Mouse (Mus musculus): Measurements from ENCODE around the gene Dcst1. TPM values are rescaled to one million over a fixed set of nuclear protein-coding genes. Genes with fewer than 3 reads are reported as not detected.

The Dcst1 gene
- polyA plus RNA-seq, 1 experiment from 2014 or later, result 1.3 TPM

DNA sequence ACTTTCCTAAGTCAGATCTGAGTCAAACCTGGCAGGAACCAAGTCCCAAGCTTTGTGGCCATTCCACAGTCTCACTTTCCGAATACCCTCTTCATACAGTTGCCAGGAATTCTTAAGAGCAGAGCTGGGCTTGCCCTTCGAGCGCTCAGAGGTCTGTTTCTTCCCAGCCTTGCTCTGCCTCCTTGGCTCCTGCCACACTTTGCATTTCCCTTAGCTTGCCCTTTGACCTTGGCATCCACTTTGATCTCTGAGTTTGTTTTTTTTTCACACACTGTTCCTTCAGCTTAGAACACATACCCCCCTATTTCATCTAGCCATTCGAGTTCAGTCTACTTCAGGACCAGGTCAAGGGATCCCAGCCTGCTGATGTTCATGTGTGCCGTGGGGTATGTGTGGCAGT lies 13.8 kb downstream of the Dcst1 start:
- no peak for ATAC-seq
- TF ChIP-seq CTCF (IDR thresholded peaks at IDR 0.05), result no peak
- in situ Hi-C loops (cut with MboI; ENCODE audit: low pct_unique_long_range_greater_than_20kb), result loop anchor here (5.0 kb wide), 1 partner anchor 34 kb away; no protein-coding TSS in a partner anchor
- no peaks in the 10 kb centered on the region for H3K27me3 ChIP-seq
- DNase-seq (ENCODE audit: low read depth, low spot score), result no peak
- ChIA-PET CTCF (interaction anchor here (2.0 to 5.8 kb wide), 2 partner anchors 11 to 34 kb away, joined by 7 to 34 read pairs; no protein-coding TSS in a partner anchor), POLR2A (interaction anchor here (0.6 to 1.7 kb wide), 6 partner anchors 13 to 146 kb away, joined by 3 to 7 read pairs (median 4); no protein-coding TSS in a partner anchor)

DNA sequence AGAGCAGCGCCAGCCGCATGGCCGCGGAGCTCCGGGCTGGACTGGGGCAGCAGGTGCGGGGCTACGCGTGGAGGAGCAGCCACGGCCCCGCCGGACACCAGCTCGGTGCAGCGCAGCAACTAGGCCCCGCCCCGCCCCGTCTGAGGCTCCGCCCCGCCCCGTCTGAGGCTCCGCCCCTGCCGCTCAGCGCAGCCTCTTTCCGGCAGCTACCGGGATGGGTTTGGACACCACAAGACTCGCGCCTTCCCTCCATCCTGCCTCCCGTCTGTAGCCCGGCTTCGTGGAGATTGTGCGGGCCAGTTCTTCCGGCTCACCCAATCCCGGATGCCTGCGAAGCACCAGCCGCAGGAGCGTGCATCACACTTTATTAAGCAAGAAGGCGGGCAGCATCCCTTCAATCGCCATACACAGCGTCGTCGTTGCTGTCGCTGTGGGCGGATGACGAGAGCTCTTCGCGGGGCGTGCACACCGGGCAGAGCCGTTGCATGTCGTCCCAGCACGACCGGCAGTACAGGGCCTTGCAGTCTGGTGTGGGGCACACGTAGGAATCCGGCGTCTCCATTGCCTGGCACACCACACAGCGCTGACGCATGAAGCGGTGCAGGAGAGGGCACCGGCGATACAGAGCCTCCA lies 15.1 kb downstream of the Dcst1 start, which contains the start of gene Adam15:
Gene Adam15, minus strand, starts transcription at position 128 of the 633 bp plus-strand sequence.
- no peak for TF ChIP-seq CTCF (IDR thresholded peaks at IDR 0.05)
- CTCF ChIA-PET, result interaction anchor here (1.1 to 5.8 kb wide), 5 partner anchors 9 to 106 kb away, joined by 3 to 34 read pairs (median 7); no protein-coding TSS in a partner anchor
- DNase-seq (ENCODE audit: low read depth, low spot score) (peak; percentile 53), ATAC-seq (peak; percentile 90)
- POLR2A ChIA-PET, result interaction anchor here (0.5 to 2.1 kb wide), 9 partner anchors 11 to 1464 kb away, joined by 3 to 13 read pairs (median 4); partner anchors contain the start of gene Efna4
- in situ Hi-C loops (cut with MboI; ENCODE audit: low pct_unique_long_range_greater_than_20kb), result loop anchor here (5.0 kb wide), 1 partner anchor 33 kb away; no protein-coding TSS in a partner anchor
- no peaks in the 10 kb centered on the region for H3K27me3 ChIP-seq

- ChIA-PET POLR2A (interaction anchor here (0.8 to 2.1 kb wide), 7 partner anchors 10 to 99 kb away, joined by 3 to 13 read pairs (median 4); partner anchors contain the start of gene Efna4), CTCF (interaction anchor here (1.1 to 5.8 kb wide), 4 partner anchors 9 to 107 kb away, joined by 3 to 34 read pairs (median 8); no protein-coding TSS in a partner anchor)
- in situ Hi-C loops (cut with MboI; ENCODE audit: low pct_unique_long_range_greater_than_20kb), result no loop called here
- no peak for TF ChIP-seq CTCF (IDR thresholded peaks at IDR 0.05)
- no peaks in the 10 kb centered on the region for H3K27me3 ChIP-seq
- peak; percentile 25 for DNase-seq (ENCODE audit: low read depth, low spot score)
- peak; percentile 9 for ATAC-seq
These were observed 15.9 kb downstream of the Dcst1 start for GRCm38 (mm10) chr3:89348911-89349868.

DNA sequence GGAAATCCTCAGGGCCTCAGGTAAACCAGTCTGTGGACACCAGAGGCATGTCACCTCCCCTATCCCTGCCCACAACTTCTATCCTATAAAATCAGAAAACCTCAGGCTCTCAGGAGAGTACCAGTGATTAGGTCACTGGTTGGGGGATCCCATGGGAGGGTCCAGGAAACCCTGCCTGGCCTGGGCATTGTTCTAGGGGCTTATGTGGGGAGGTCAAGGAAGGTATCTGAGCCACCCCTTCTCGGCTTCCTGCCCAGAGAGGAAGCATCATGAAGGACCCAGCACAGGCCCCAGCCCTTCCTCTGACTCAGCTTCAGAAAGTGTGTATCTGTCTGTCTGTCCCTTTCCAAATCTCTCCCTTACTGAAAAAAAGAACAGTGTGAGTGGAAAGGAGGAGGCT lies 17.1 kb downstream of the Dcst1 start:
- H3K27me3 ChIP-seq, result no peaks in the 10 kb centered on the region
- POLR2A ChIA-PET, result interaction anchor here (0.6 to 1.5 kb wide), 2 partner anchors 11 to 33 kb away, joined by 3 read pairs; no protein-coding TSS in a partner anchor
- in situ Hi-C loops (cut with MboI; ENCODE audit: low pct_unique_long_range_greater_than_20kb), result no loop called here
- ATAC-seq (no peak), DNase-seq (ENCODE audit: low read depth, low spot score) (no peak)
- TF ChIP-seq CTCF (IDR thresholded peaks at IDR 0.05), result no peak
- CTCF ChIA-PET, result interaction anchor here (1.0 to 1.9 kb wide), 2 partner anchors 12 to 49 kb away, joined by 3 to 6 read pairs; no protein-coding TSS in a partner anchor

- ATAC-seq (no peak), DNase-seq (ENCODE audit: low read depth, low spot score) (no peak)
- ChIA-PET POLR2A (interaction anchor here (0.6 to 1.5 kb wide), 3 partner anchors 10 to 32 kb away, joined by 3 read pairs; no protein-coding TSS in a partner anchor), CTCF (interaction anchor here (1.0 to 1.9 kb wide), 4 partner anchors 8 to 50 kb away, joined by 3 to 7 read pairs (median 6); no protein-coding TSS in a partner anchor)
- in situ Hi-C loops (cut with MboI; ENCODE audit: low pct_unique_long_range_greater_than_20kb), result no loop called here
- no peaks in the 10 kb centered on the region for H3K27me3 ChIP-seq
- no peak for TF ChIP-seq CTCF (IDR thresholded peaks at IDR 0.05)
These were observed 18.1 kb downstream of the Dcst1 start for GRCm38 (mm10) chr3:89346815-89347540.

DNA sequence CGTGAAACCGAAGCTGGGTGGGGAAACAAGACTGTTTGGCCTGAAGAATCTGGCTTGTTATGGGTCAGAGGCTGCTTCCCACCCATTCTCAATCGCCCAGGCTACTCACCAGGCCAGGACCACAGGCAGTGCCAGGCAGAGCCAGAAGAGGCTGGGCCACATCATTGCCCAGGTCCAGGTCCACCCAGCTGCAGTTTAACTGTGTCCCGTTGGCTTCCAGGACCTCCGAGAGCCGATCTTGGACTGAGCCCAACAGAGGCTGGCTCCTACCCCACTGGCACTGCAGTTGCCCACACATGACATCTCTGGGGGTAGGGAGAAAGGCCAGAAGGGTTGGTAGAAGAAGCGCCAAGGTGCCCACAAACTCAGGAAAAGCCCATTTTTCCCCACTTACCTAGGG lies 21.8 kb downstream of the Dcst1 start:
- in situ Hi-C loops (cut with MboI; ENCODE audit: low pct_unique_long_range_greater_than_20kb), result no loop called here
- ChIA-PET POLR2A (interaction anchor here (0.5 to 1.3 kb wide), 3 partner anchors 14 to 509 kb away, joined by 3 to 9 read pairs (median 6); no protein-coding TSS in a partner anchor), CTCF (interaction anchor here (1.0 kb wide), 1 partner anchor 11 kb away, joined by 3 read pairs; no protein-coding TSS in a partner anchor)
- DNase-seq (ENCODE audit: low read depth, low spot score), result no peak
- no peak for TF ChIP-seq CTCF (IDR thresholded peaks at IDR 0.05)
- ATAC-seq, result no peak
- no peaks in the 10 kb centered on the region for H3K27me3 ChIP-seq

GRCm38 (mm10) chr3:89341794-89342193 lies 23.3 kb downstream of the Dcst1 start:
- DNase-seq (ENCODE audit: low read depth, low spot score), result no peak
- no peak for TF ChIP-seq CTCF (IDR thresholded peaks at IDR 0.05)
- in situ Hi-C loops (cut with MboI; ENCODE audit: low pct_unique_long_range_greater_than_20kb), result no loop called here
- H3K27me3 ChIP-seq, result no peaks in the 10 kb centered on the region
- POLR2A ChIA-PET, result interaction anchor here (1.5 kb wide), 1 partner anchor 12 kb away, joined by 5 read pairs; no protein-coding TSS in a partner anchor
- ATAC-seq, result no peak
- CTCF ChIA-PET, result interaction anchor here (1.0 to 4.1 kb wide), 4 partner anchors 11 to 50 kb away, joined by 3 to 34 read pairs (median 4); partner anchors contain the start of gene Adam15

GRCm38 (mm10) chr3:89340465-89340864 lies 24.6 kb downstream of the Dcst1 start:
- DNase-seq (ENCODE audit: low read depth, low spot score) (no peak), ATAC-seq (no peak)
- in situ Hi-C loops (cut with MboI; ENCODE audit: low pct_unique_long_range_greater_than_20kb), result no loop called here
- no peaks in the 10 kb centered on the region for H3K27me3 ChIP-seq
- ChIA-PET POLR2A (interaction anchor here (0.8 to 2.6 kb wide), 2 partner anchors 14 to 23 kb away, joined by 3 to 10 read pairs; no protein-coding TSS in a partner anchor), CTCF (interaction anchor here (0.9 to 4.1 kb wide), 7 partner anchors 12 to 144 kb away, joined by 3 to 34 read pairs (median 4); partner anchors contain the start of gene Adam15)
- TF ChIP-seq CTCF (IDR thresholded peaks at IDR 0.05), result no peak

- no peaks in the 10 kb centered on the region for H3K27me3 ChIP-seq
- peak; percentile 20 for ATAC-seq
- in situ Hi-C loops (cut with MboI; ENCODE audit: low pct_unique_long_range_greater_than_20kb), result loop anchor here (5.0 kb wide), 1 partner anchor 143 kb away; no protein-coding TSS in a partner anchor
- POLR2A ChIA-PET, result interaction anchor here (2.5 to 2.6 kb wide), 2 partner anchors 10 to 22 kb away, joined by 10 to 13 read pairs; partner anchors contain the start of gene Adam15
- TF ChIP-seq CTCF (IDR thresholded peaks at IDR 0.05), result no peak
- CTCF ChIA-PET, result interaction anchor here (0.6 to 4.1 kb wide), 18 partner anchors 11 to 145 kb away, joined by 3 to 34 read pairs (median 3); partner anchors contain the start of genes Adam15 and Efna3
- no peak for DNase-seq (ENCODE audit: low read depth, low spot score)
These were observed 25.6 kb downstream of the Dcst1 start for GRCm38 (mm10) chr3:89339416-89339815.
